Mouse (Mus musculus) embryonic facial prominence, embryonic 15.5 days (tissue): ENCODE measurements around the gene Metrnl. TPM values are rescaled to one million over a fixed set of nuclear protein-coding genes. Genes with fewer than 3 reads are reported as not detected.

Experiments
- ATAC-seq: fragments of 200-750 bp; cut with Nextera tagmentation; 2 replicates; pipeline ENCODE4 v1.8.0; 2017; ENCODE audit warnings: low read depth, moderate TSS enrichment; ENCODE audit not compliant: insufficient number of reproducible peaks, low FRiP score, low TSS enrichment
- H3K27ac ChIP-seq: fragments of 300-500 bp; sonication (generic); replicated peaks from 2 replicates; pipeline ENCODE4 v1.5.1; 2015; ENCODE audit warnings: mild to moderate bottlenecking, inconsistent platforms
- H3K27me3 ChIP-seq: fragments of 300-500 bp; sonication (generic); 2 replicates; pipeline ENCODE4 v1.6.1; 2015; ENCODE audit warnings: inconsistent platforms
- H3K36me3 ChIP-seq: fragments of 300-500 bp; sonication (generic); 2 replicates; pipeline ENCODE4 v1.6.1; 2015; ENCODE audit warnings: mild to moderate bottlenecking, inconsistent platforms
- H3K4me1 ChIP-seq: fragments of 300-500 bp; sonication (generic); 2 replicates; pipeline ENCODE4 v1.6.1; 2015; ENCODE audit warnings: inconsistent platforms
- H3K4me2 ChIP-seq: fragments of 300-500 bp; sonication (generic); replicated peaks from 2 replicates; pipeline ENCODE4 v1.6.1; 2015; ENCODE audit warnings: mild to moderate bottlenecking, inconsistent platforms
- H3K4me3 ChIP-seq: fragments of 300-500 bp; sonication (generic); replicated peaks from 2 replicates; pipeline ENCODE4 v1.5.1; 2015; ENCODE audit warnings: mild to moderate bottlenecking, inconsistent platforms
- H3K9ac ChIP-seq: fragments of 300-500 bp; sonication (generic); 2 replicates; pipeline ENCODE4 v1.6.1; 2015; ENCODE audit warnings: inconsistent platforms
- H3K9me3 ChIP-seq: fragments of 300-500 bp; sonication (generic); replicated peaks from 2 replicates; pipeline ENCODE4 v1.6.1; 2016; ENCODE audit warnings: inconsistent platforms
- WGBS: fragments of 180-500 bp; shearing (Covaris S2); methylation state at CpG from one replicate; pipeline ENCODE4 v1.1.7; 2015; 5-methylcytosine and 5-hydroxymethylcytosine counted together
- polyA plus RNA-seq: library from polyadenylated mRNA; unstranded; fragments of >200 nt; fragmentation: Nextera tagmentation; extraction: Ambion mirVana; gene quantifications from 2 replicates; pipeline ENCODE4 v1.2.1, GENCODE M21; 2015

Metrnl gene
- polyA plus RNA-seq, 1 experiment from 2014 or later = 76.3 TPM

- 0 out of 2 replicates have a peak, but pooled peaks cover 4% of the 10 kb centered on the region for H3K36me3 ChIP-seq
- 89% methylated on average over 2 of the region's 2 CpGs for WGBS
- H3K9ac ChIP-seq = no peak overlapping the region
- no peaks in the 10 kb centered on the region for H3K4me1 ChIP-seq
- no peak overlapping the region for H3K27ac ChIP-seq
- no peaks in the 10 kb centered on the region for H3K9me3 ChIP-seq
- H3K4me2 ChIP-seq = no peak overlapping the region
- no peak for ATAC-seq
- H3K4me3 ChIP-seq = no peak overlapping the region
- no peaks in the 10 kb centered on the region for H3K27me3 ChIP-seq
These were observed 40.2 kb upstream of the Metrnl start for GRCm38 (mm10) chr11:121661116-121661515.

- Histone ChIP-seq H3K4me2 (no peak overlapping the region), H3K4me3 (no peak overlapping the region), H3K9ac (no peak overlapping the region), H3K4me1 (peaks cover 6% of the 10 kb centered on the region), H3K36me3 (peaks cover 7% of the 10 kb centered on the region; the same call in 1 of the 2 replicates), H3K27me3 (no peaks in the 10 kb centered on the region), H3K27ac (no peak overlapping the region), H3K9me3 (no peaks in the 10 kb centered on the region)
- WGBS = 81% methylated on average over 4 of the region's 4 CpGs
- no peak for ATAC-seq
These were observed 33.8 kb upstream of the Metrnl start for GRCm38 (mm10) chr11:121667541-121667940.

- Histone ChIP-seq H3K36me3 (peaks cover 7% of the 10 kb centered on the region; the same call in 1 of the 2 replicates), H3K4me2 (no peak overlapping the region), H3K9ac (no peak overlapping the region), H3K27me3 (no peaks in the 10 kb centered on the region), H3K9me3 (no peaks in the 10 kb centered on the region), H3K27ac (no peak overlapping the region), H3K4me3 (no peak overlapping the region), H3K4me1 (peaks cover 13% of the 10 kb centered on the region)
- ATAC-seq = no peak
- 93% methylated on average over 5 of the region's 5 CpGs for WGBS
These were observed 32.6 kb upstream of the Metrnl start for GRCm38 (mm10) chr11:121668776-121669175.

- Histone ChIP-seq H3K27ac (no peak overlapping the region), H3K36me3 (peaks cover 7% of the 10 kb centered on the region; the same call in 1 of the 2 replicates), H3K9ac (no peak overlapping the region), H3K9me3 (no peaks in the 10 kb centered on the region), H3K4me3 (no peak overlapping the region), H3K4me2 (no peak overlapping the region), H3K27me3 (no peaks in the 10 kb centered on the region), H3K4me1 (peaks cover 16% of the 10 kb centered on the region)
- WGBS = 94% methylated on average over 5 of the region's 5 CpGs
- ATAC-seq = no peak
These were observed 30.4 kb upstream of the Metrnl start for GRCm38 (mm10) chr11:121670926-121671325.

- Histone ChIP-seq H3K4me2 (peak overlapping the region; percentile 74), H3K27me3 (no peaks in the 10 kb centered on the region), H3K36me3 (peaks cover 7% of the 10 kb centered on the region; the same call in 1 of the 2 replicates), H3K9ac (peak overlapping the region; percentile 75), H3K4me1 (peaks cover 16% of the 10 kb centered on the region), H3K27ac (peak overlapping the region; percentile 96), H3K4me3 (peak overlapping the region; percentile 75), H3K9me3 (no peaks in the 10 kb centered on the region)
- no peak for ATAC-seq
- 2% methylated on average over 22 of the region's 22 CpGs for WGBS
These were observed 28.9 kb upstream of the Metrnl start for GRCm38 (mm10) chr11:121672312-121672989.

- Histone ChIP-seq H3K4me2 (peak within 1 kb of the TSS; percentile 74), H3K27ac (peak within 1 kb of the TSS; percentile 96), H3K36me3 (peaks cover 7% of the 10 kb centered on the region; the same call in 1 of the 2 replicates), H3K9me3 (no peaks in the 10 kb centered on the region), H3K4me3 (peak within 1 kb of the TSS; percentile 75), H3K9ac (peak within 1 kb of the TSS; percentile 75), H3K27me3 (no peaks in the 10 kb centered on the region), H3K4me1 (peaks cover 16% of the 10 kb centered on the region)
- WGBS = under 1% methylated on average over 46 of the region's 46 CpGs
- peak; percentile 100 for ATAC-seq
These were observed 28.3 kb upstream of the Metrnl start, which contains the start of gene B3gntl1 for GRCm38 (mm10) chr11:121672990-121673572. B3gntl1 (minus strand) TSS chr11:121673153.

GRCm38 (mm10) chr11:121673629-121674028, 27.7 kb upstream of the Metrnl start:
- H3K27me3 ChIP-seq = no peaks in the 10 kb centered on the region
- 61% methylated on average over 7 of the region's 7 CpGs for WGBS
- no peaks in the 10 kb centered on the region for H3K9me3 ChIP-seq
- peak overlapping the region; percentile 31 for H3K9ac ChIP-seq
- peaks cover 4% of the 10 kb centered on the region; the same call in 1 of the 2 replicates for H3K36me3 ChIP-seq
- H3K4me3 ChIP-seq = peak overlapping the region; percentile 75
- peak overlapping the region; percentile 96 for H3K27ac ChIP-seq
- peak overlapping the region; percentile 74 for H3K4me2 ChIP-seq
- H3K4me1 ChIP-seq = peaks cover 16% of the 10 kb centered on the region
- 0 out of 2 replicates have a peak, but pooled peaks have one; percentile 1 for ATAC-seq

GRCm38 (mm10) chr11:121676836-121677235, 24.5 kb upstream of the Metrnl start:
- H3K9me3 ChIP-seq = no peaks in the 10 kb centered on the region
- H3K4me2 ChIP-seq = no peak overlapping the region
- no peaks in the 10 kb centered on the region for H3K27me3 ChIP-seq
- H3K4me1 ChIP-seq = peaks cover 16% of the 10 kb centered on the region
- H3K36me3 ChIP-seq = no peaks in the 10 kb centered on the region
- no peak overlapping the region for H3K27ac ChIP-seq
- H3K4me3 ChIP-seq = no peak overlapping the region
- no peak for ATAC-seq
- 93% methylated on average over 2 of the region's 2 CpGs for WGBS
- no peak overlapping the region for H3K9ac ChIP-seq

- no peak overlapping the region for H3K4me3 ChIP-seq
- no peaks in the 10 kb centered on the region for H3K4me1 ChIP-seq
- no peak overlapping the region for H3K9ac ChIP-seq
- ATAC-seq = no peak
- WGBS = 74% methylated on average over 2 of the region's 2 CpGs
- H3K9me3 ChIP-seq = no peaks in the 10 kb centered on the region
- no peaks in the 10 kb centered on the region for H3K36me3 ChIP-seq
- H3K27ac ChIP-seq = no peak overlapping the region
- H3K4me2 ChIP-seq = no peak overlapping the region
- H3K27me3 ChIP-seq = no peaks in the 10 kb centered on the region
These were observed 21.8 kb upstream of the Metrnl start for GRCm38 (mm10) chr11:121679581-121679980.

GRCm38 (mm10) chr11:121680750-121681149, 20.6 kb upstream of the Metrnl start:
- no peak for ATAC-seq
- H3K9me3 ChIP-seq = no peaks in the 10 kb centered on the region
- no peaks in the 10 kb centered on the region for H3K4me1 ChIP-seq
- H3K27me3 ChIP-seq = no peaks in the 10 kb centered on the region
- no peak overlapping the region for H3K9ac ChIP-seq
- WGBS = 75% methylated on average over 5 of the region's 5 CpGs
- H3K4me2 ChIP-seq = no peak overlapping the region
- no peak overlapping the region for H3K27ac ChIP-seq
- no peak overlapping the region for H3K4me3 ChIP-seq
- H3K36me3 ChIP-seq = no peaks in the 10 kb centered on the region

GRCm38 (mm10) chr11:121683243-121683642, 18.1 kb upstream of the Metrnl start:
- H3K4me1 ChIP-seq = 0 out of 2 replicates have a peak, but pooled peaks cover 7% of the 10 kb centered on the region
- H3K27me3 ChIP-seq = no peaks in the 10 kb centered on the region
- WGBS = 53% methylated on average over 3 of the region's 3 CpGs
- no peaks in the 10 kb centered on the region for H3K36me3 ChIP-seq
- H3K9me3 ChIP-seq = no peaks in the 10 kb centered on the region
- no peak for ATAC-seq
- H3K9ac ChIP-seq = no peak overlapping the region
- H3K4me2 ChIP-seq = no peak overlapping the region
- no peak overlapping the region for H3K27ac ChIP-seq
- no peak overlapping the region for H3K4me3 ChIP-seq
